Mouse (Mus musculus): ENCODE data around the gene Rbl2.

The Rbl2 gene

GRCm38 (mm10) chr8:91106271-91106670 lies 36.4 kb downstream of the Rbl2 start:
- no peak for DNase-seq (ENCODE audit: low spot score)

DNA sequence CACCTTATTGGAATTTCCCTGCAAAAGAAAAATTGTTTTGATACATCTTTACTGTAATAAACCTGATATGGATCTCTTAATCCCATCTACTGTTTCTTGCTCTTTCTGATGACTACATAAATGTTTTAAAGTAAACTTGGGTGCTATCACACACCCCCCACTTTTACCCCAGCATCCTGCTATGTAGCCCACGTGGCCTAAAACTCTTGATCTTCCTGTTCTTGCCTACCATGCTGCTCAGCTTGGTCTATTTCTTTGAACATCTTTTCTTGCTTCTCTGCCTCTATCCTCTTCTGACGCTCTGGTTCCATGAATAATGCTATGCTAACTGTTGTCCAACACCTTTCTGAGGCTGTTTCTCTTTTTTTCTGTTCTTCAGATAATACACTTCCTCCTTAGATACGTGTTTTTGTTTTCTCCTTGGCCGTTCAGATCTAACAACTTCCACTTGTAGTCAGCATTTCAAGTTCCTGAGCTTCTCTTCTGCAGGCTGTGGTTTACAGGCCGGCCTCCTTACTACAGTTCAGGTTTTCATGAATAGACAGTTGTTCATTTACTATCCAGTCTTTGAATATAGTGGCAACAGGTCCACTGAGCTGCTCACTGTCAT lies 42.1 kb downstream of the Rbl2 start:
- DNase-seq (ENCODE audit: low spot score), result no peak

GRCm38 (mm10) chr8:91114428-91114827 lies 44.6 kb downstream of the Rbl2 start:
- DNase-seq (ENCODE audit: low spot score), result no peak

DNA sequence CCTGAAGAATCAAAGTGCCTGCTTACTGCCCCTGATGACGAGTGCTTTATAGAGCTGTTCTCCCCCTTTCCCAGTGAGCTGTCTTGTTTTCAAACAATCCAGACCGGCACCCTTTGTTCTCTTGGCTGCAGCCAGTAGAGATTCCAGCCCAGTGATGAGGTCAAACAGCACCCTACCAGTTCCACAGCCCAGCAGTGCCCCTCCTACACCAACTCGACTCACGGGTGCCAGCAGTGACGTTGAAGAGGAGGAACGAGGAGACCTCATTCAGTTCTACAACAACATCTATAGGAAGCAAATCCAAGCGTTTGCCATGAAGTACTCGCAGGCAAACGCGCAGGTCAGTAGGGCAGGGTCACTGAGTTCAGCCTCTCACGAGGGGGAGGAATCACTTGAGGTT lies 45.1 kb downstream of the Rbl2 start:
- DNase-seq (ENCODE audit: low spot score), result no peak

GRCm38 (mm10) chr8:91117537-91117936 lies 47.7 kb downstream of the Rbl2 start:
- peak; percentile 33 for DNase-seq (ENCODE audit: low spot score)

DNA sequence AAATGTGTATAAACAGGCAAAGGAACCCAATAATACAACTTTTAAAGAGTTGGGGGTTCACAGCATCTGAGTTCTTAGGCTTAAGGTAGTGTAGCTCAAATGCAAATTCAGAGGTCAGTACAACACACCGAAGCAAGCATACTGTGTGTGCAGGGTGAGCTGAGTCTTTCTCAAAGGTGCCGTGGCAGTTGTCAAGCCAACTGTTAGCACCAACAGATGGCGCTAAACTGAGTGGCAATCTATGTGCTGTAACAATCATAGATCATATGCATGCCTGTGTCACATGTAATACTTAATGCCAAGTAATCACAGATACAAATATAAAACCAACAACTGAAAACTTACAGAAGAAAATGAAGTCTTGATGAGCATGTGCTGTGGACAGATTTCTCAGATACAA lies 48.3 kb downstream of the Rbl2 start:
- DNase-seq (ENCODE audit: low spot score), result peak; percentile 72

GRCm38 (mm10) chr8:91124315-91124714 lies 54.5 kb downstream of the Rbl2 start:
- no peak for DNase-seq (ENCODE audit: low spot score)

DNA sequence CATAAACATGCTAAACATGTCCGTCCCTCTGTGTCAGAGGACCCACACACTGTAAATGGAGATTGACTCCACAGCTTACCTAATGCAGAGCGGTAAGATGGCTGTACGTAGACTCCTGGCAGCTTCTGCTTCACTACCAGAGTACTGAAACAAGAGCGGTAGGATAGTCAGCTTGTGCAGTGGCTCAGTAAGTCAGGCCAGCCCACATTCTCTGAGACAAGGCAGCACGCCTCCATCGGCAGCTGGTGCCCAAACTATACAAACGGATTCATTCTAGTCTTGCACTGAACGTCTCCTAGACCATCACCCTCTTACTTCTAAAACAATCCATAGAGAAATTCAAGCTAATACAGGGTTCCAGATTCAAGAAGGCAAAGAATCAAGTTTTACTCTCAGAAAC lies 56.9 kb downstream of the Rbl2 start:
- no peak for DNase-seq (ENCODE audit: low spot score)

GRCm38 (mm10) chr8:91132731-91133130 lies 62.9 kb downstream of the Rbl2 start:
- no peak for DNase-seq (ENCODE audit: low spot score)

- no peak for DNase-seq (ENCODE audit: low spot score)
These were observed 63.7 kb downstream of the Rbl2 start for GRCm38 (mm10) chr8:91133441-91134069.

- DNase-seq (ENCODE audit: low spot score), result peak; percentile 100
These were observed 64.2 kb downstream of the Rbl2 start for GRCm38 (mm10) chr8:91134070-91134475.

DNA sequence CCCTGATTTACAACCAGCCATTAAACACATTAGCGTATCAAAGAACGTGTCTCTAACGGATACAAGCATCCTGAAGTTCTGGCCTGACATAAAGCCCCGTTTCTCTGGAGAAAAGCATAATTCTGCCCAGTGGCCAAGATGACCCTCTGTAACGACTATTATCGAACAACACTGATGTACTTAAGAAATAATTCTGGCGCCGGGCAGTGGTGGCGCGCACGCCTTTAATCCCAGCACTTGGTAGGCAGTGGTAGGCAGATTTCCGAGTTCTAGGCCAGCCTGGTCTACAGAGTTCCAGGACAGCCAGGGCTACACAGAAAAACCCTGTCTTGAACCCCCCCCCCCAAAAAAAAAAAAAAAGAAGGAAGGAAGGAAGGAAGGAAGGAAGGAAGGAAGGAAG lies 64.8 kb downstream of the Rbl2 start:
- no peak for DNase-seq (ENCODE audit: low spot score)

GRCm38 (mm10) chr8:91135308-91136181 lies 65.7 kb downstream of the Rbl2 start:
- DNase-seq (ENCODE audit: low spot score), result peak; percentile 59

DNA sequence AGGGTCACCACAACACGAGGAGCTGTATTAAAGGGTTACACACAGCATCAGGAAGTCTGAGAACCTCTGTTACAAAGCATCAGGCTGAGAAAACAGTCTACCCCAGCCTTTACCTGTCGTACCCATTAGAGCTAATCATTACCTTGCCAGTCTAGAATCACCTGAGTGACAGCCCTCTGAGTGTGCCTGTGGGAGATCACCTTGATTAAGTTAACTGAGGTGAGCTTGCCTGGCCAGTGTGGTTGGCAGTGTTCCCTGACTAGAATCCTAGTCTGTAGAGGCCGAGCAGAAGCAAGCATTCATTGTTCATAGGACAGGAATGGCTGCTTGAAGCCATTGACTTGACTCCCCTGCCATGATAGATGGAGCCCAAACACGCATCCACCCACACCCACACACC lies 71.0 kb downstream of the Rbl2 start:
- no peak for DNase-seq (ENCODE audit: low spot score)

DNA sequence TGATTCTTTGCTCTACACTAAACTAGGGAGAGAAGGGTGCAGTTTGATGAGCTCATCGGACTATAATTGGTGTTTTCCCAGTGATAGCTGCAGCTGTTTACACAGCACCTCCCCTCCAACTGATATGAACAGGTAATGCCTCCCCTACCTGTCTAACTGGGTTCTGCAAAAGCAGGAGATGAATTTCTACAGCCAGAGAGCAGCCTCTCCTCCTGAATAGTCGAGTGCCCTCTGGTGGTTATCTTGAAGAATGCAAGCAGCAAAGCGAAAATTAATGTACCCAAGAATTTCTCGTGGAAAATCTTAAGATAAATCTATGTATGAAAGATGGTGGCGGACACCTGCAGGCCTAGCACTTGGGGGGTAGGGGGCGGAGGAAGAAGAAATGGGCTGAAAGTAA lies 77.9 kb downstream of the Rbl2 start:
- peak; percentile 86 for DNase-seq (ENCODE audit: low spot score)

- peak; percentile 58 for DNase-seq (ENCODE audit: low spot score)
These were observed 78.9 kb downstream of the Rbl2 start for GRCm38 (mm10) chr8:91148643-91149178.

- DNase-seq (ENCODE audit: low spot score), result no peak
These were observed 79.4 kb downstream of the Rbl2 start for GRCm38 (mm10) chr8:91149298-91149697.

DNA sequence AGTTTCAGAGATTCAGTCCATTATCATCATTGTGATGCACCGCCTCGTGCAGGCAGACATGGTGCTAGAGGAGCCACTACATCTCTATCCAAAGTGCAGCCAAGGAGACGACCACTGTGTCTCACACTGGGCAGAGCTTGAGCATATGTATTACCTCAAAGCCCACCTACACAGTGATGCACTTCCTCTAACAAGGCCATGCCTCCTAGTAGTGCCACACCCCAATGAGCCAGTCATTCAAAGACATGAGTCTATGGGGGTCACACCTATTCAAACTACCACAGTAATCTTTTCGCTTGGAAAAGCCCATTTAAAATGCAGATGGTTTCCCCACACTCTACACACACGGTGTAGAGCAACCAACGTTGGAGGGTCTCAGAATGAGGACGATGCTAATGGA lies 81.7 kb downstream of the Rbl2 start:
- DNase-seq (ENCODE audit: low spot score), result no peak

DNA sequence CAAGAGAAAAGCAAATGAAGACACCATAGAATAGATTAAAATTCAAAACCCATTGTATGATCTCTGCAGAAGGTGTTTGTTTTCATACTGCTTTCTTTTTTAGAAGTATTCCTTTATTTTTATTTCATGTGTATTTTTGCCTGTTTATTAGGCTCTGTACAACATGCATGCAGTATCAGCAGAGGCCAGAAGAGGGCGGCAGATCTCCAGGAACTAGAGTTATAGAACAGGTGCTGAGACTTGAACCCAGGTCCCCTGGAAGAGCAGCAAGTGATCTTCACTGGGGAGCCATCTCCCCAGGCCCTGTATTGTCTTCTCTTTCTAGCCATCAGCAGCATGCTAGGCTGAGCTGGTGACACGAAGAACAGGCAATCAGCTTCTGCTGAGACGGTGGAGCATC lies 84.0 kb downstream of the Rbl2 start:
- no peak for DNase-seq (ENCODE audit: low spot score)

- DNase-seq (ENCODE audit: low spot score), result peak; percentile 64
These were observed 84.7 kb downstream of the Rbl2 start for GRCm38 (mm10) chr8:91154564-91154963.

- DNase-seq (ENCODE audit: low spot score), result no peak
These were observed 88.8 kb downstream of the Rbl2 start for GRCm38 (mm10) chr8:91158617-91159016.

DNA sequence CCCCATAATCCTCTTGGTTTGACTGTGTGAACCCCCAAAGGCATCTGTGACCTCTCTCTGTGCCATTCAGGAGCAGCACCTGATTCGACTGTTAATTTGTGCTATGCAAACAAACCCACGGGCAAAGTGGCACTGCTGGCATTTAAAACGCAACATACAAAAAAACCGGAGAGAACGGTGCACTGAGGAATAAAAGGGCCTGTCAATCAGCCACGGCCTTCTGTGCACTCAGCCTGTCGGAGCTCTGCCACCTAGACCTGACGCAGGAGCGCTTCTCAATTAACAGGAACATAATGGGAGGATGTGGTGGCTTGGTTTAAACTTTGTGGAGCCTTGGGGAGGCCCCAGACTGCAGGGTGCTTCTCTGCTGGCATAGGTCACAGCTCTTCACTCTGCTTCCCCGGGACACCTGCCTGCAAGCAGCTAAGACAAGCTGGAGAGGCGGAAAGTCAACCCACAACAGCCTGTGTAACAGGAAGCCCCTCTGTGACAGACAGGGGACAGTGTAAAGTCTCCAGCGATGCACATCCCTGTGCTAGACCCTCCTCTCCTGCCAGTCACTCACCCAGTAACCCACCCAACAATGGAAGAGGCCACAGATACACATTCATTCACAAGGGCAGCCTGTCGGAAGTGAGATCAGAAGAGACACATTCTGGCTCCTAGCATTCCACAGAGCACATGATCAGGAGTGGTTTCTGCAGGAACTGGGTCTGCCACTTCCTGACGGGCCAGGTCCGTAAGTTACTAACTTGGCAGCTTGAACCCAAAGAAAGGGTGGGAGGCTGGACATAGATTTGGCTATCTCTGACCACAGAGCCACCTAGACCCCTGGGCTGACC lies 90.3 kb downstream of the Rbl2 start:
- peak; percentile 37 for DNase-seq (ENCODE audit: low spot score)

Measured in retina, embryonic 14.5 days (tissue).